Mouse (Mus musculus) neural tube, embryonic 14.5 days (tissue): ENCODE data around the gene Zdhhc22. TPM values are rescaled to one million over a fixed set of nuclear protein-coding genes. Genes with fewer than 3 reads are reported as not detected.

Experiments
- ATAC-seq: fragments of 200-750 bp; cut with Nextera tagmentation; 2 replicates; pipeline ENCODE4 v1.8.0; 2017; ENCODE audit warnings: low read depth, mild to moderate bottlenecking, moderate TSS enrichment, moderate library complexity
- H3K27ac ChIP-seq: fragments of 300-500 bp; sonication (generic); 2 replicates; pipeline ENCODE4 v1.5.1; 2014; ENCODE audit warnings: low read depth, mild to moderate bottlenecking, control low read depth, low read length, moderate library complexity, mixed read lengths
- H3K27me3 ChIP-seq: fragments of 300-500 bp; sonication (generic); 2 replicates; pipeline ENCODE4 v1.6.1; 2014; ENCODE audit warnings: low read length; ENCODE audit not compliant: control insufficient read depth, insufficient read depth
- H3K36me3 ChIP-seq: fragments of 300-500 bp; sonication (generic); 2 replicates; pipeline ENCODE4 v1.6.1; 2014; ENCODE audit warnings: low read length, mixed read lengths; ENCODE audit not compliant: control insufficient read depth, insufficient read depth
- H3K4me1 ChIP-seq: fragments of 300-500 bp; sonication (generic); 2 replicates; pipeline ENCODE4 v1.6.1; 2014; ENCODE audit warnings: low read length; ENCODE audit not compliant: control insufficient read depth, insufficient read depth
- H3K4me2 ChIP-seq: fragments of 300-500 bp; sonication (generic); 2 replicates; pipeline ENCODE4 v1.6.1; 2014; ENCODE audit warnings: mild to moderate bottlenecking, low read depth, low read length, control low read depth
- H3K4me3 ChIP-seq: fragments of 300-500 bp; sonication (generic); 2 replicates; pipeline ENCODE4 v1.5.1; 2014; ENCODE audit warnings: low read depth, low read length, control low read depth, mixed read lengths
- H3K9ac ChIP-seq: fragments of 300-500 bp; sonication (generic); replicated peaks from 2 replicates; pipeline ENCODE4 v1.6.1; 2014; ENCODE audit warnings: low read depth, mild to moderate bottlenecking, control low read depth, low read length, mixed read lengths
- H3K9me3 ChIP-seq: fragments of 300-500 bp; sonication (generic); 2 replicates; pipeline ENCODE4 v1.6.1; 2016; ENCODE audit warnings: low read length; ENCODE audit not compliant: control insufficient read depth
- WGBS: fragments of 180-500 bp; shearing (Covaris S2); extraction: QIAGEN DNeasy Blood & Tissue Kit; methylation state at CpG from one replicate; pipeline ENCODE4 v1.1.7; 2014; 5-methylcytosine and 5-hydroxymethylcytosine counted together
- polyA plus RNA-seq: library from polyadenylated mRNA; unstranded; fragments of >200 nt; fragmentation: Nextera tagmentation; extraction: Ambion mirVana; gene quantifications from 2 replicates; pipeline ENCODE4 v1.2.1, GENCODE M21; 2014

The Zdhhc22 gene
- polyA plus RNA-seq, 1 experiment from 2014 or later = 10.3 TPM

GRCm38 (mm10) chr12:87023456-87023855, 33.2 kb upstream of the Zdhhc22 start:
- Histone ChIP-seq H3K4me1 (0 out of 2 replicates have a peak, but pooled peaks cover 3% of the 10 kb centered on the region), H3K9ac (no peak overlapping the region), H3K4me3 (no peak overlapping the region), H3K27me3 (no peaks in the 10 kb centered on the region), H3K9me3 (no peaks in the 10 kb centered on the region), H3K36me3 (no peaks in the 10 kb centered on the region), H3K27ac (no peak overlapping the region), H3K4me2 (no peak overlapping the region)
- no peak for ATAC-seq
- 78% methylated on average over 3 of the region's 3 CpGs for WGBS

- 0 out of 2 replicates have a peak, but pooled peaks cover 3% of the 10 kb centered on the region for H3K4me1 ChIP-seq
- H3K4me2 ChIP-seq = no peak overlapping the region
- no peak overlapping the region for H3K4me3 ChIP-seq
- ATAC-seq = no peak
- no peaks in the 10 kb centered on the region for H3K9me3 ChIP-seq
- no peaks in the 10 kb centered on the region for H3K27me3 ChIP-seq
- H3K9ac ChIP-seq = no peak overlapping the region
- no peaks in the 10 kb centered on the region for H3K36me3 ChIP-seq
- WGBS = 81% methylated on average over 2 of the region's 2 CpGs
- H3K27ac ChIP-seq = no peak overlapping the region
These were observed 31.8 kb upstream of the Zdhhc22 start for GRCm38 (mm10) chr12:87022006-87022405.

DNA sequence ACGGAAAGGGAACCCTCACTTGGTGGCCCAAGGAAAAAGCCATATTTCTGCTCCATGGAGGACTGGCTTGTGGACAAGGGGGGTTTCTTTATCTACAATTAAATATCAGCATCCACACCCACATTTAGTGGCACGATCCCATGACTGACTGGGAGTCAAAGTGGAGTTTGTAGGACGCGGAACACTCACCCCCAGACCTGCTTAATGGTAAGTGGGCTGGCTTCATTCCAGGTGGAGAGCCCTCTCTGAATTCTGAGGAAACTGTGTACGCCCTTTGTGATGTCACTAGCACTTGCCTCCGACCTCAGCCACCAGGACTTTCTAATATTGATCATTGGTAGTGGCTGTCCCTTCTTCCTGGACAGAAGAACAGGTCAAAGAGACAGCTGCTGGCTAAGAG, 30.8 kb upstream of the Zdhhc22 start, which contains the start of gene Tmem63c:
Tmem63c (plus strand) TSS at position 301 of the 400 bp plus-strand sequence.
- H3K27ac ChIP-seq = no peak within 1 kb of the TSS
- no peaks in the 10 kb centered on the region for H3K27me3 ChIP-seq
- no peaks in the 10 kb centered on the region for H3K9me3 ChIP-seq
- H3K4me3 ChIP-seq = no peak within 1 kb of the TSS
- no peaks in the 10 kb centered on the region for H3K36me3 ChIP-seq
- no peaks in the 10 kb centered on the region for H3K4me1 ChIP-seq
- no peak within 1 kb of the TSS for H3K4me2 ChIP-seq
- H3K9ac ChIP-seq = no peak within 1 kb of the TSS
- WGBS = 84% methylated on average over 6 of the region's 6 CpGs
- no peak for ATAC-seq

DNA sequence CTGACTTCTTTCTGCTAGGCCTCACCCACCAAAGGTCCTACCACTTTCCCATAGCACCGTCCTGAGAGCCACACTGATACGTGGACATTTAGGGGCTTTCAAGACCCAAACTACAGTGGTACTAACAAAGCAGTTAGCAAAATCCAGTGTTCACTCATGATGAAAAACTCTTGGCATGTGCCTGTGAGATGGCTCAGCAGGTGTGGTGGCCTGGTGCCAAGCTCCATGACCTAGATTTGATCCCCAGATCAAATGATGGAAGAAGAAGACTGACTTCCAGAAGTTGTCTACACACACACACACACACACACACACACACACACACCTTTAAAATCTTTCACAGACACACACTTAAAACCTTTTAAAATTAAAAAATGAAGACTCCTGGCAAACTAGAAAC, 28.5 kb upstream of the Zdhhc22 start:
- H3K27me3 ChIP-seq = no peaks in the 10 kb centered on the region
- H3K4me2 ChIP-seq = no peak overlapping the region
- no peak overlapping the region for H3K27ac ChIP-seq
- H3K9me3 ChIP-seq = no peaks in the 10 kb centered on the region
- H3K36me3 ChIP-seq = no peaks in the 10 kb centered on the region
- no peak overlapping the region for H3K9ac ChIP-seq
- 92% methylated on average over 2 of the region's 2 CpGs for WGBS
- no peak overlapping the region for H3K4me3 ChIP-seq
- no peaks in the 10 kb centered on the region for H3K4me1 ChIP-seq
- no peak for ATAC-seq

DNA sequence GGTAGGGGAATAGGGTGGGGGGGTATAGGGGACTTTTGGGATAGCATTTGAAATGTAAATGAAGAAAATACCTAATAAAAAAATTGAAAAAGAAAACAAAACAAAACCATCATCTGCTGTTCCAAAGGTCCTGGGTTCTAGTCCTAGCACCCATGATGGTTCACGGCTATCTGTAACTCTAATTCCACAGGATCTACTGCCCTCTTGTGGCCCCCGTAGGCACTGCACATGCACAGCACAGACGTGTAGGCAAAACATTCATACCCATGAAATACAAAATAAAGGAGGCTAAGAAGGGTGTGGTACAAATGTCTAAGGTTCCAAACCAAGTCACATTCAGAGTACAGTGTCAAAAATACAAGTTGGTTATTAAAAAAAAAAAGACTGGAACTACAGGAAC, 26.8 kb upstream of the Zdhhc22 start:
- H3K27ac ChIP-seq = no peak overlapping the region
- H3K36me3 ChIP-seq = no peaks in the 10 kb centered on the region
- H3K4me1 ChIP-seq = no peaks in the 10 kb centered on the region
- no peak for ATAC-seq
- no peak overlapping the region for H3K4me3 ChIP-seq
- 54% methylated on average over 3 of the region's 3 CpGs for WGBS
- no peak overlapping the region for H3K4me2 ChIP-seq
- no peaks in the 10 kb centered on the region for H3K9me3 ChIP-seq
- H3K27me3 ChIP-seq = no peaks in the 10 kb centered on the region
- no peak overlapping the region for H3K9ac ChIP-seq

DNA sequence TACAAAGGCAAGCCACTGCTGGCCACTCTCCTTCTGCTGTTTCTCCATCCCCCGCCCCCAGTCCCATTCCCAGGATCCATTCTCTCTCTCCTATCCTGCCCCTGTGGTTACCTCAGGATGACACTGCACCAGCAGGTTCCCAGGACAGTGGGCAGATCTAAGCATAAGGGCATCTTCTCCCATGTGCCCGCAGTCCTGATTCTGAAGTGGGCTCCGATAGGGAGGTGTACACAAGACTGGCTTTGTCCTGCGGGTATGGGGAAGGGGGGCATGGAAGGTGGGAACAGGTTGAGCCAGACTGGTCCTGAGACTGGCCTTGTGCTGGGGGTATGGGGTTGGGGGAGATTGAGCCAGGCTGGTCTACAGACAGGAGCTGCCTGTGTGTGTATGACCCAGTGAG, 14.4 kb upstream of the Zdhhc22 start:
- no peak overlapping the region for H3K9ac ChIP-seq
- WGBS = 86% methylated on average over 4 of the region's 4 CpGs
- H3K36me3 ChIP-seq = no peaks in the 10 kb centered on the region
- H3K4me2 ChIP-seq = no peak overlapping the region
- no peak overlapping the region for H3K27ac ChIP-seq
- no peaks in the 10 kb centered on the region for H3K9me3 ChIP-seq
- H3K4me1 ChIP-seq = peaks cover 3% of the 10 kb centered on the region; the same call in 1 of the 2 replicates
- no peak for ATAC-seq
- no peak overlapping the region for H3K4me3 ChIP-seq
- no peaks in the 10 kb centered on the region for H3K27me3 ChIP-seq

DNA sequence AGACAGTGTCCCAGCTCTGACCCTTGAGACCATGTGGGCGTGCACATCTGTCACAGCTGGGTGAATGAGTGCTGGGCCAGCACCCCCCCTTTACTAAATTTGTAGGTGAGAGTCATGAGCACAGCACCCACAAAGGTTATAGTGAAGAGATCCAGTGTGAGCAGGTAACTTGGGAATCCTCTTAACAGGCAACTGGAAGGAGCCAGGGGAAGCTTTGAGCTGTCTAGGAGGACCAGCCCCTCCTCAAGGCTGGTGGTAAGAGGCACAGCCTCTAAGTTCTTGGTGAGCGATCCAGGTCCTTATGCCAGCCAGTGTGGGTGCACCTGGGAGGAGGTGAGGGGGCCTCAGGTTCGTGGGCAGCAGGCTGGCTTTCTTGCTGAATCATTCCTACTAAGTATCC, 13.4 kb upstream of the Zdhhc22 start:
- no peak overlapping the region for H3K27ac ChIP-seq
- WGBS = 63% methylated on average over 3 of the region's 3 CpGs
- ATAC-seq = no peak
- no peak overlapping the region for H3K9ac ChIP-seq
- H3K4me1 ChIP-seq = peaks cover 3% of the 10 kb centered on the region; the same call in 1 of the 2 replicates
- no peak overlapping the region for H3K4me3 ChIP-seq
- no peaks in the 10 kb centered on the region for H3K9me3 ChIP-seq
- no peak overlapping the region for H3K4me2 ChIP-seq
- no peaks in the 10 kb centered on the region for H3K36me3 ChIP-seq
- no peaks in the 10 kb centered on the region for H3K27me3 ChIP-seq

- Histone ChIP-seq H3K27me3 (no peaks in the 10 kb centered on the region), H3K4me3 (no peak overlapping the region), H3K4me2 (no peak overlapping the region), H3K36me3 (no peaks in the 10 kb centered on the region), H3K27ac (no peak overlapping the region), H3K9me3 (no peaks in the 10 kb centered on the region), H3K9ac (no peak overlapping the region), H3K4me1 (peaks cover 3% of the 10 kb centered on the region; the same call in 1 of the 2 replicates)
- no peak for ATAC-seq
- WGBS = 79% methylated on average over 7 of the region's 7 CpGs
These were observed 12.6 kb upstream of the Zdhhc22 start for GRCm38 (mm10) chr12:87002815-87003214.

DNA sequence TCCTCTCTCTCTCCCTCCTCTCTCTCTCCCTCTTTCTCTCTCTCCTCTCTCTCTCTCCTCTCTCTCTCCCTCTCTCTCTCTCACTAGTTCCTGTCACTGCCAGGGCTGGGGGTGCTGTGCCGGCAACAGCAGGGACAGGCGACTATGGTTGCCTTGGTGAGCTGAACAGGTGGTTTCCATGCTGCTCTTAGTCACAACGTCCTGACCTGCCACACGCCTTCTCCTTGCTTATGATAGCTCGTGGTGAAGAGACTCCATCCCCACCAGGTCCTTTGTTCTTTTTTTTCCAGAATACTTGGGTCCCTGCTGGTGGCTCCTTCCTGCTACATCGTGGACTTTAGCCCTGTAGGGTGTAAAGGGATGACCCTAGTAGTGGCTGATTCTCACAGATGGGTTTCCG, 12.0 kb upstream of the Zdhhc22 start:
- H3K4me1 ChIP-seq = peaks cover 3% of the 10 kb centered on the region; the same call in 1 of the 2 replicates
- H3K4me3 ChIP-seq = no peak overlapping the region
- H3K27me3 ChIP-seq = no peaks in the 10 kb centered on the region
- H3K9me3 ChIP-seq = no peaks in the 10 kb centered on the region
- no peak overlapping the region for H3K27ac ChIP-seq
- 60% methylated on average over 7 of the region's 7 CpGs for WGBS
- H3K36me3 ChIP-seq = no peaks in the 10 kb centered on the region
- H3K9ac ChIP-seq = no peak overlapping the region
- ATAC-seq = no peak
- H3K4me2 ChIP-seq = no peak overlapping the region
